ENCODE assay signal across 9 mouse cellular contexts in the genomic region with DNA sequence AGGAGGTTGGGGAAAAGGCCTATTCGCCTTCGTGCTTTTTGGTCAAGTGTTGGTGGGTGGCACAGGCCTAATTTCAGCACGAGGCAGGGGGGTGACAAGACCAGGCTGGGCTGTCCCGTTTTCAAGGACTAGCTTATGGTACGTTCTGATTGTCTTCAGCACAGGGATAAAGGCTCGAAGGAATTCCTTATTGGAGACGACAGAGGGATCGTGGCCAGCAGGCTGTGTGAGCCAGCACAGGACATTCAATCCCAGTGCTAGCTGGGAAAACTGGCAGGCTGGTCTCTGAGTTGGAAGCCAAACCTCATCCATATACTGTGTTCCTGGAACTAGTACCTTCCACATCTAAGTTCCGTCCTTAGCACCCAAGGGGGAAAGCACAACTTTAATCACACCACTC. TPM values are rescaled to one million over a fixed set of nuclear protein-coding genes. Genes with fewer than 3 reads are reported as not detected.
DNase-seq lines count a peak whose midpoint lies in the region; ATAC-seq and TF ChIP-seq lines count a peak whose summit lies in the region.
"Had no signal": no experiment of that assay in that cellular context is flagged by ENCODE, and none has a peak within 500 bp of the region (broad histone marks: within the 10 kb centered on the region; RNA-seq: fewer than 3 reads in every experiment).

No protein-coding gene starts in this region.

- no peaks in the 10 kb centered on the region for H3K27me3 ChIP-seq in E14TG2a.4 (ENCODE audit: insufficient read depth, low read length)
- H3K27me3 ChIP-seq in hindbrain, embryonic 16.5 days (replicated peaks; ENCODE audit: control insufficient read depth, insufficient read depth, low read length): no peaks in the 10 kb centered on the region
- H3K27me3 ChIP-seq in midbrain, embryonic 15.5 days (replicated peaks): no peaks in the 10 kb centered on the region
- H3K27me3 ChIP-seq: Patski had no signal

- 7% methylated on average over 9 of the region's 9 CpGs for WGBS in hindbrain, embryonic 16.5 days
- 9% methylated on average over 9 of the region's 9 CpGs for WGBS in midbrain, embryonic 15.5 days

- H3K27ac ChIP-seq in hindbrain, embryonic 16.5 days (ENCODE audit: low read depth, low read length): peak overlapping the region; percentile 94
- H3K27ac ChIP-seq in midbrain, embryonic 15.5 days: peak overlapping the region; percentile 98

- peak overlapping the region; percentile 98 for H3K9ac ChIP-seq in hindbrain, embryonic 16.5 days (ENCODE audit: low read depth, low read length)
- peak overlapping the region; percentile 95 for H3K9ac ChIP-seq in midbrain, embryonic 15.5 days

- ATAC-seq in frontal cortex, adult (ENCODE audit: low TSS enrichment): peak; percentile 11; the same call in 1 of the 2 replicates
- ATAC-seq in erythroid progenitor cell, adult 5-6 weeks (replicated peaks; ENCODE audit: low FRiP score, poor library complexity, severe bottlenecking): peak; percentile 1; the same call in 1 of the 2 replicates
- no peak for ATAC-seq in hindbrain, embryonic 16.5 days
- no peak; the same call in 1 of the 2 replicates for ATAC-seq in midbrain, embryonic 15.5 days (replicated peaks)

- peak overlapping the region; percentile 99 for H3K4me3 ChIP-seq in E14TG2a.4 (replicated peaks; ENCODE audit: low read length)
- peak overlapping the region; percentile 65 for H3K4me3 ChIP-seq in hindbrain, embryonic 16.5 days (ENCODE audit: low read length)
- H3K4me3 ChIP-seq in midbrain, embryonic 15.5 days: peak overlapping the region; percentile 96

- no peaks in the 10 kb centered on the region for H3K9me3 ChIP-seq in E14TG2a.4 (ENCODE audit: low read length)
- H3K9me3 ChIP-seq in hindbrain, embryonic 16.5 days (ENCODE audit: control insufficient read depth, low read length): no peaks in the 10 kb centered on the region
- no peaks in the 10 kb centered on the region for H3K9me3 ChIP-seq in midbrain, embryonic 15.5 days

- TF ChIP-seq CTCF in E14TG2a.4 (conservative IDR thresholded peaks at IDR 0.05; ENCODE audit: low read length): no peak

- DNase-seq in frontal cortex, postnatal 25 days (ENCODE audit: low spot score in 2 of 2): no peak
- DNase-seq in layer of hippocampus, adult 18-20 months (ENCODE audit: low spot score in 2 of 2): no peak
- no peak for DNase-seq in thymus, postnatal 36 days

- peaks cover 37% of the 10 kb centered on the region for H3K36me3 ChIP-seq in E14TG2a.4 (ENCODE audit: insufficient read depth, low read length)
- peaks cover 9% of the 10 kb centered on the region for H3K36me3 ChIP-seq in hindbrain, embryonic 16.5 days (ENCODE audit: control insufficient read depth, insufficient read depth, low read length)
- peaks cover 11% of the 10 kb centered on the region for H3K36me3 ChIP-seq in midbrain, embryonic 15.5 days (replicated peaks)

- H3K4me2 ChIP-seq in hindbrain, embryonic 16.5 days (ENCODE audit: low read length): peak overlapping the region; percentile 64
- H3K4me2 ChIP-seq in midbrain, embryonic 15.5 days: peak overlapping the region; percentile 64

- H3K4me1 ChIP-seq in E14TG2a.4 (replicated peaks; ENCODE audit: low read depth, low read length): peaks cover 61% of the 10 kb centered on the region
- peaks cover 19% of the 10 kb centered on the region for H3K4me1 ChIP-seq in hindbrain, embryonic 16.5 days (ENCODE audit: control insufficient read depth, insufficient read depth, low read depth, low read length)
- H3K4me1 ChIP-seq in midbrain, embryonic 15.5 days: peaks cover 31% of the 10 kb centered on the region

RNA-seq across cellular contexts. Expression of a gene that starts 0.6 kb away (rescaled TPM):
- total RNA-seq in erythroid progenitor cell, adult 5-6 weeks (2015; ENCODE audit: low replicate concordance): 37.1 and 50.3 TPM in 2 replicates
- 118 and 141 TPM in 2 replicates for total RNA-seq in erythroid progenitor cell, adult 5-6 weeks (2017; ENCODE audit: low replicate concordance)
- polyA plus RNA-seq in hindbrain, embryonic 16.5 days (2015; fragmentation: Nextera tagmentation; extraction: Ambion mirVana): 199 and 211 TPM in 2 replicates
- 167 and 195 TPM in 2 replicates for polyA plus RNA-seq in midbrain, embryonic 15.5 days (2015; fragmentation: Nextera tagmentation; extraction: Ambion mirVana)
- 100 to 1,000 TPM; 140 to 150 TPM for total RNA-seq in layer of hippocampus, adult 18-20 months (2021)

RNA-seq across cellular contexts. Expression of a gene that starts 1.2 kb away (rescaled TPM):
- total RNA-seq in erythroid progenitor cell, adult 5-6 weeks (2015; ENCODE audit: low replicate concordance): not detected in 2 replicates
- 0.26 TPM in 1 of 2 replicates, not detected in the other for total RNA-seq in erythroid progenitor cell, adult 5-6 weeks (2017; ENCODE audit: low replicate concordance)
- 1.9 and 2.3 TPM in 2 replicates for polyA plus RNA-seq in hindbrain, embryonic 16.5 days (2015; fragmentation: Nextera tagmentation; extraction: Ambion mirVana)
- polyA plus RNA-seq in midbrain, embryonic 15.5 days (2015; fragmentation: Nextera tagmentation; extraction: Ambion mirVana): 1.9 and 2.2 TPM in 2 replicates
- 1 to 10 TPM; 8.4 to 8.9 TPM for total RNA-seq in layer of hippocampus, adult 18-20 months (2021)

RNA-seq across cellular contexts. Expression of a gene that starts 50.3 kb away (rescaled TPM):
- not detected in 2 replicates for total RNA-seq in erythroid progenitor cell, adult 5-6 weeks (2015; ENCODE audit: low replicate concordance)
- not detected in 2 replicates for total RNA-seq in erythroid progenitor cell, adult 5-6 weeks (2017; ENCODE audit: low replicate concordance)
- polyA plus RNA-seq in hindbrain, embryonic 16.5 days (2015; fragmentation: Nextera tagmentation; extraction: Ambion mirVana): 0.07 TPM in 1 of 2 replicates, not detected in the other
- polyA plus RNA-seq in midbrain, embryonic 15.5 days (2015; fragmentation: Nextera tagmentation; extraction: Ambion mirVana): 0.09 TPM in 1 of 2 replicates, not detected in the other
- under 1 TPM in 1 of 2 experiments, not detected in 1; 0.10 TPM for total RNA-seq in layer of hippocampus, adult 18-20 months (2021)

RNA-seq across cellular contexts. Expression of a gene that starts 55.2 kb away (rescaled TPM):
- total RNA-seq in erythroid progenitor cell, adult 5-6 weeks (2015; ENCODE audit: low replicate concordance): 5.9 and 6.5 TPM in 2 replicates
- 3.9 and 9.2 TPM in 2 replicates for total RNA-seq in erythroid progenitor cell, adult 5-6 weeks (2017; ENCODE audit: low replicate concordance)
- 58.5 and 59.4 TPM in 2 replicates for polyA plus RNA-seq in hindbrain, embryonic 16.5 days (2015; fragmentation: Nextera tagmentation; extraction: Ambion mirVana)
- polyA plus RNA-seq in midbrain, embryonic 15.5 days (2015; fragmentation: Nextera tagmentation; extraction: Ambion mirVana): 53.2 and 56.6 TPM in 2 replicates
- total RNA-seq in layer of hippocampus, adult 18-20 months (2021): 10 to 100 TPM; 39.4 to 39.8 TPM

Comparison
In these comparisons a context has a peak if more than half of its experiments do, and no peak if none do; other contexts are left out.
1. ATAC-seq: peak in frontal cortex, adult (single experiment) and erythroid progenitor cell, adult 5-6 weeks (single experiment); none in hindbrain, embryonic 16.5 days (single experiment) and midbrain, embryonic 15.5 days (single experiment).
2. Peak in every context shown above with its lines, with median percentiles within 50 percentile points of each other: H3K4me3 ChIP-seq.